Mouse (Mus musculus) adrenal gland, adult 18-20 months (tissue): ENCODE results near the gene Slc25a40. TPM values are rescaled to one million over a fixed set of nuclear protein-coding genes. Genes with fewer than 3 reads are reported as not detected.
A peak's percentile ranks its signal among the peaks of the same experiment; 100 is the strongest.

ENCODE experiments used
- DNase-seq, 2 experiments: peaks; one replicate each; pipeline ENCODE4 v3.0.0; 2021 to 2022; ENCODE audit warnings: low spot score in 2 of 2
- long read RNA-seq, 2 experiments: library from polyadenylated mRNA; stranded (forward); transcript quantifications; one replicate each; pipeline ENCODE4 v2.0.0; 2021
- total RNA-seq, 2 experiments: library from RNA; stranded (reverse); gene quantifications; 1 replicate in 1 of 2; 2 replicates in 1 of 2; pipeline ENCODE4 v1.2.3; 2021

Gene Slc25a40
- total RNA-seq: 10 to 100 TPM in 1 of 2 experiments, 1 to 10 TPM in 1; 8.7 to 10.8 TPM
- long read RNA-seq, experiment 1, partial matches to known transcripts: 0 of 5 reads
- long read RNA-seq, experiment 1, other reads (novel, unspliced or antisense): 2 of 5 reads
- long read RNA-seq, experiment 2, partial matches to known transcripts: 2 of 11 reads
- long read RNA-seq, experiment 2, other reads (novel, unspliced or antisense): 1 of 11 reads

- peak; percentile 94 to 97 for DNase-seq
Observed at GRCm38 (mm10) chr5:8422157-8422931, at the start of gene Slc25a40, which contains the start of gene Dbf4. Gene Slc25a40, plus strand, starts transcription at chr5:8422850. Gene Dbf4, minus strand, starts transcription at chr5:8422716.

GRCm38 (mm10) chr5:8373415-8373814, 49.2 kb upstream of the Slc25a40 start:
- DNase-seq: no peak

- no peak for DNase-seq
Observed at GRCm38 (mm10) chr5:8374297-8374906, 48.2 kb upstream of the Slc25a40 start.

GRCm38 (mm10) chr5:8393891-8394583, 28.6 kb upstream of the Slc25a40 start:
- no peak for DNase-seq

- no peak for DNase-seq
Observed at GRCm38 (mm10) chr5:8397587-8398249, 24.9 kb upstream of the Slc25a40 start.

- DNase-seq: no peak
Observed at GRCm38 (mm10) chr5:8408746-8409145, 13.9 kb upstream of the Slc25a40 start.

- no peak for DNase-seq
Observed at GRCm38 (mm10) chr5:8416683-8417413, 5.8 kb upstream of the Slc25a40 start.

GRCm38 (mm10) chr5:8417443-8417842, 5.2 kb upstream of the Slc25a40 start:
- DNase-seq: no peak

- no peak for DNase-seq
Observed at GRCm38 (mm10) chr5:8421424-8421823, 1.2 kb upstream of the Slc25a40 start.

- DNase-seq: no peak
Observed at GRCm38 (mm10) chr5:8422932-8423928, 580 bp downstream of the Slc25a40 start.

- DNase-seq: no peak
Observed at GRCm38 (mm10) chr5:8424116-8424515, 1.5 kb downstream of the Slc25a40 start.

- DNase-seq: no peak
Observed at GRCm38 (mm10) chr5:8425899-8426298, 3.2 kb downstream of the Slc25a40 start.

- DNase-seq: no peak
Observed at GRCm38 (mm10) chr5:8437481-8438156, 15.0 kb downstream of the Slc25a40 start.

- no peak for DNase-seq
Observed at GRCm38 (mm10) chr5:8439095-8439494, 16.4 kb downstream of the Slc25a40 start.

GRCm38 (mm10) chr5:8455565-8455964, 32.9 kb downstream of the Slc25a40 start:
- DNase-seq: no peak

- no peak for DNase-seq
Observed at GRCm38 (mm10) chr5:8456561-8456960, 33.9 kb downstream of the Slc25a40 start.

- DNase-seq: no peak
Observed at GRCm38 (mm10) chr5:8487989-8488700, 65.5 kb downstream of the Slc25a40 start.
